Mouse (Mus musculus) spleen, adult 2 months (tissue): ENCODE results near the gene Cdh13.

Experiments
- CTCF ChIP-seq: fragments of 200-500 bp; IDR thresholded peaks from 2 replicates; pipeline ENCODE4 v1.5.1; 2011; ENCODE audit warnings: mild to moderate bottlenecking, inconsistent platforms; ENCODE audit not compliant: insufficient read depth, insufficient read length, insufficient replicate concordance; ENCODE audit errors: extremely low read depth
- POLR2A ChIP-seq: fragments of 200-500 bp; IDR thresholded peaks from 2 replicates; pipeline ENCODE4 v1.6.1; 2011; ENCODE audit warnings: low read depth, low read length, inconsistent platforms

GRCm38 (mm10) chr8:118249923-118250322 is 33.6 kb upstream of the Cdh13 start:
- TF ChIP-seq POLR2A (no peak), CTCF (no peak)
